10 mouse cellular contexts compared by ENCODE assay signal in genomic region chr7:49342556-49343080, GRCm38 (mm10).
DNase-seq lines count a peak whose midpoint lies in the region; ATAC-seq and TF ChIP-seq lines count a peak whose summit lies in the region.
"Had no signal": no experiment of that assay in that cellular context is flagged by ENCODE, and none has a peak within 500 bp of the region (broad histone marks: within the 10 kb centered on the region; RNA-seq: fewer than 3 reads in every experiment).

No protein-coding gene starts in this region.

- no peaks in the 10 kb centered on the region for H3K36me3 ChIP-seq in forebrain, embryonic 10.5 days (replicated peaks)
- H3K36me3 ChIP-seq in forebrain, embryonic 12.5 days (replicated peaks) = no peaks in the 10 kb centered on the region
- no peaks in the 10 kb centered on the region for H3K36me3 ChIP-seq in lung, postnatal 0 days (ENCODE audit: insufficient read depth, low read length)
- H3K36me3 ChIP-seq in limb, embryonic 12.5 days = no peaks in the 10 kb centered on the region
- no peaks in the 10 kb centered on the region for H3K36me3 ChIP-seq in stomach, embryonic 15.5 days

- no peak for ATAC-seq in forebrain, embryonic 12.5 days (ENCODE audit: low FRiP score)
- peak; percentile 2; the same call in 1 of the 2 replicates for ATAC-seq in lung, postnatal 0 days
- peak; percentile 22; the same call in 1 of the 2 replicates for ATAC-seq in limb, embryonic 12.5 days (ENCODE audit: insufficient number of reproducible peaks, insufficient read depth, low FRiP score, low TSS enrichment, low read depth)
- ATAC-seq in stomach, embryonic 15.5 days (ENCODE audit: insufficient read depth, low FRiP score, low read depth) = peak; percentile 19; the same call in 1 of the 2 replicates
- no peak for ATAC-seq in megakaryocyte, adult 5-6 weeks (ENCODE audit: poor library complexity, severe bottlenecking)
- ATAC-seq: forebrain, embryonic 13.5 days had no signal

- no peak for DNase-seq in forebrain, embryonic 10.5 days (ENCODE audit: extremely low spot score, low spot score)
- DNase-seq in lung, postnatal 0 days (ENCODE audit: low spot score) = no peak
- no peak for DNase-seq in lung, postnatal 14 days
- DNase-seq in adrenal gland, postnatal 25 days = no peak
- DNase-seq: cerebellum, adult 11 months had no signal

- WGBS in forebrain, embryonic 10.5 days = 57% methylated on average over 13 of the region's 13 CpGs
- 53% methylated on average over 13 of the region's 13 CpGs for WGBS in forebrain, embryonic 12.5 days
- WGBS in lung, postnatal 0 days = 20% methylated on average over 13 of the region's 13 CpGs
- 28% methylated on average over 13 of the region's 13 CpGs for WGBS in limb, embryonic 12.5 days
- WGBS in stomach, embryonic 15.5 days = 19% methylated on average over 13 of the region's 13 CpGs

- no peak for TF ChIP-seq EP300 in lung, postnatal 0 days (IDR thresholded peaks at IDR 0.05)

- peak overlapping the region; percentile 57 for H3K27ac ChIP-seq in forebrain, embryonic 10.5 days
- H3K27ac ChIP-seq in forebrain, embryonic 12.5 days = no peak overlapping the region
- H3K27ac ChIP-seq in lung, postnatal 0 days (ENCODE audit: low read length) = no peak overlapping the region
- peak overlapping the region; percentile 74 for H3K27ac ChIP-seq in limb, embryonic 12.5 days
- H3K27ac ChIP-seq in stomach, embryonic 15.5 days = peak overlapping the region; percentile 81
- H3K27ac ChIP-seq: forebrain, embryonic 13.5 days had no signal

- H3K9me3 ChIP-seq in forebrain, embryonic 10.5 days = no peaks in the 10 kb centered on the region
- no peaks in the 10 kb centered on the region for H3K9me3 ChIP-seq in forebrain, embryonic 12.5 days
- no peaks in the 10 kb centered on the region for H3K9me3 ChIP-seq in lung, postnatal 0 days (ENCODE audit: low read length)
- no peaks in the 10 kb centered on the region for H3K9me3 ChIP-seq in limb, embryonic 12.5 days
- H3K9me3 ChIP-seq in stomach, embryonic 15.5 days = no peaks in the 10 kb centered on the region
- H3K9me3 ChIP-seq: forebrain, embryonic 13.5 days had no signal

- no peak overlapping the region for H3K4me3 ChIP-seq in forebrain, embryonic 10.5 days
- no peak overlapping the region for H3K4me3 ChIP-seq in forebrain, embryonic 12.5 days (replicated peaks)
- H3K4me3 ChIP-seq in lung, postnatal 0 days (ENCODE audit: low read depth, low read length) = no peak overlapping the region
- H3K4me3 ChIP-seq in limb, embryonic 12.5 days (replicated peaks) = no peak overlapping the region
- peak overlapping the region; percentile 13; the same call in 1 of the 2 replicates for H3K4me3 ChIP-seq in stomach, embryonic 15.5 days (replicated peaks)
- H3K4me3 ChIP-seq: forebrain, embryonic 13.5 days had no signal

- peaks cover 47% of the 10 kb centered on the region for H3K27me3 ChIP-seq in forebrain, embryonic 10.5 days (ENCODE audit: poor library complexity, severe bottlenecking)
- peaks cover 16% of the 10 kb centered on the region; the same call in 1 of the 2 replicates for H3K27me3 ChIP-seq in forebrain, embryonic 12.5 days
- no peaks in the 10 kb centered on the region for H3K27me3 ChIP-seq in lung, postnatal 0 days (replicated peaks; ENCODE audit: insufficient read depth, low read length)
- H3K27me3 ChIP-seq in limb, embryonic 12.5 days = peaks cover 3% of the 10 kb centered on the region; the same call in 1 of the 2 replicates
- H3K27me3 ChIP-seq in stomach, embryonic 15.5 days (replicated peaks) = no peaks in the 10 kb centered on the region

- TF ChIP-seq CTCF in lung, postnatal 0 days (IDR thresholded peaks at IDR 0.05) = no peak; the same call in 1 of the 2 replicates

- peaks cover 50% of the 10 kb centered on the region for H3K4me1 ChIP-seq in forebrain, embryonic 10.5 days
- peaks cover 41% of the 10 kb centered on the region for H3K4me1 ChIP-seq in forebrain, embryonic 12.5 days
- H3K4me1 ChIP-seq in lung, postnatal 0 days (ENCODE audit: insufficient read depth, low read depth, low read length) = peaks cover 4% of the 10 kb centered on the region; the same call in 1 of the 2 replicates
- peaks cover 27% of the 10 kb centered on the region for H3K4me1 ChIP-seq in limb, embryonic 12.5 days (replicated peaks)
- H3K4me1 ChIP-seq in stomach, embryonic 15.5 days = peaks cover 21% of the 10 kb centered on the region

- H3K4me2 ChIP-seq in forebrain, embryonic 12.5 days = no peak overlapping the region
- peak overlapping the region; percentile 22; the same call in 1 of the 2 replicates for H3K4me2 ChIP-seq in lung, postnatal 0 days (replicated peaks; ENCODE audit: low read depth, low read length)
- peak overlapping the region; percentile 42 for H3K4me2 ChIP-seq in limb, embryonic 12.5 days
- H3K4me2 ChIP-seq in stomach, embryonic 15.5 days = peak overlapping the region; percentile 44
- H3K4me2 ChIP-seq: forebrain, embryonic 13.5 days had no signal

- H3K9ac ChIP-seq in forebrain, embryonic 12.5 days = no peak overlapping the region
- H3K9ac ChIP-seq in lung, postnatal 0 days (replicated peaks; ENCODE audit: low read depth) = no peak overlapping the region
- 0 out of 2 replicates have a peak overlapping the region, but pooled peaks have one; percentile 27 for H3K9ac ChIP-seq in limb, embryonic 12.5 days (replicated peaks)
- no peak overlapping the region for H3K9ac ChIP-seq in stomach, embryonic 15.5 days
- H3K9ac ChIP-seq: forebrain, embryonic 13.5 days had no signal

Comparison
In these comparisons a context has a peak if more than half of its experiments do, and no peak if none do; other contexts are left out.
1. H3K27ac ChIP-seq: peak in forebrain, embryonic 10.5 days (single experiment), limb, embryonic 12.5 days (single experiment) and stomach, embryonic 15.5 days (single experiment); none in forebrain, embryonic 12.5 days (single experiment) and lung, postnatal 0 days (single experiment).
2. ATAC-seq: peak in lung, postnatal 0 days (single experiment), limb, embryonic 12.5 days (single experiment) and stomach, embryonic 15.5 days (single experiment); none in forebrain, embryonic 12.5 days (single experiment) and megakaryocyte, adult 5-6 weeks (single experiment).